Mouse (Mus musculus) CH12.LX (cell line): ENCODE measurements around the gene Cadm2.

Source experiments
- CTCF ChIP-seq, 2 experiments: IDR thresholded peaks in 1 of 2; conservative IDR thresholded peaks in 1 of 2; 2 replicates each; pipeline ENCODE4 v1.5.1; 2011 to 2012; ENCODE audit warnings: low read depth in 2 of 2, low read length in 2 of 2, improper control_type of control experiment in 1 of 2, inconsistent platforms in 1 of 2, mild to moderate bottlenecking in 1 of 2, moderate library complexity in 1 of 2
- EP300 ChIP-seq: IDR thresholded peaks from 2 replicates; pipeline ENCODE4 v1.6.1; 2011; ENCODE audit warnings: low read length, improper control_type of control experiment
- IRF4 ChIP-seq: IDR thresholded peaks from 2 replicates; pipeline ENCODE4 v1.6.1; 2014; ENCODE audit warnings: low read depth, mild to moderate bottlenecking, inconsistent platforms, low read length, improper control_type of control experiment
- MAFK ChIP-seq: IDR thresholded peaks from 2 replicates; pipeline ENCODE4 v1.6.1; 2011; ENCODE audit warnings: low read length, improper control_type of control experiment; ENCODE audit not compliant: insufficient replicate concordance
- MAX ChIP-seq: IDR thresholded peaks from 2 replicates; pipeline ENCODE4 v1.6.1; 2011; ENCODE audit warnings: low read length, improper control_type of control experiment
- MXI1 ChIP-seq: IDR thresholded peaks from 2 replicates; pipeline ENCODE4 v1.6.1; 2011; ENCODE audit warnings: mild to moderate bottlenecking, low read depth, low read length, improper control_type of control experiment
- POLR2A ChIP-seq: IDR thresholded peaks from 2 replicates; pipeline ENCODE4 v1.6.1; 2011; ENCODE audit warnings: low read depth, mild to moderate bottlenecking, improper control_type of control experiment, low read length
- USF1 ChIP-seq: IDR thresholded peaks from 2 replicates; pipeline ENCODE4 v1.6.1; 2014; ENCODE audit warnings: low read depth, mild to moderate bottlenecking, inconsistent platforms, low read length, improper control_type of control experiment
- USF2 ChIP-seq: conservative IDR thresholded peaks from 2 replicates; pipeline ENCODE4 v1.6.1; 2011; ENCODE audit warnings: low read depth, low read length, improper control_type of control experiment
- ZC3H11A ChIP-seq: IDR thresholded peaks from 2 replicates; pipeline ENCODE4 v1.6.1; 2012; ENCODE audit warnings: low read depth, mild to moderate bottlenecking, inconsistent platforms, low read length, improper control_type of control experiment
- ZMIZ1 ChIP-seq: IDR thresholded peaks from 2 replicates; pipeline ENCODE4 v1.6.1; 2012; ENCODE audit warnings: low read depth, mild to moderate bottlenecking, inconsistent platforms, low read length, improper control_type of control experiment

- TF ChIP-seq MAFK: no peak
- TF ChIP-seq ZMIZ1: no peak
- no peak for TF ChIP-seq MXI1
- TF ChIP-seq CTCF (conservative IDR thresholded peaks at IDR 0.05 in 1 of 2, IDR thresholded peaks at IDR 0.05 in 1 of 2; ENCODE audit: low read depth in 2 of 2, low read length in 2 of 2): no peak
- no peak for TF ChIP-seq ZC3H11A
- TF ChIP-seq POLR2A: no peak
- TF ChIP-seq IRF4: no peak
- TF ChIP-seq MAX: no peak
- no peak for TF ChIP-seq USF1
- TF ChIP-seq USF2: no peak
- TF ChIP-seq EP300: no peak
These were observed 309.7 kb downstream of the Cadm2 start for GRCm38 (mm10) chr16:67311033-67311432.
